Mouse (Mus musculus): Measurements from ENCODE around the gene Cept1. TPM values are rescaled to one million over a fixed set of nuclear protein-coding genes. Genes with fewer than 3 reads are reported as not detected.

Cept1 gene
- total and polyA plus RNA-seq, 3 experiments: 15.9 to 32.0 TPM; not detected in 1

GRCm38 (mm10) chr3:106522730-106523129 lies 24.9 kb downstream of the Cept1 start:
- no peaks in the 10 kb centered on the region for H3K9me3 ChIP-seq (replicated peaks; ENCODE audit: insufficient read depth, low read length)
- DNase-seq (ENCODE audit: low read depth, low spot score): no peak
- no peak overlapping the region for H3K9ac ChIP-seq (ENCODE audit: control insufficient read depth, low read depth, low read length, poor library complexity, severe bottlenecking)
- no peaks in the 10 kb centered on the region for H3K79me2 ChIP-seq (ENCODE audit: control insufficient read depth, insufficient read depth, low read length, poor library complexity)
- no peak overlapping the region for H3K27ac ChIP-seq (ENCODE audit: control insufficient read depth, low read depth, low read length)
- H3K36me3 ChIP-seq (ENCODE audit: control insufficient read depth in 1 of 2, insufficient read depth in 2 of 2, low read length in 2 of 2): no peaks in the 10 kb centered on the region
- H3K27me3 ChIP-seq (ENCODE audit: control insufficient read depth in 1 of 2, insufficient read depth in 2 of 2, low read length in 2 of 2): no peaks in the 10 kb centered on the region
- H3K4me3 ChIP-seq (ENCODE audit: control insufficient read depth in 1 of 2, insufficient read depth in 1 of 2, low read depth in 2 of 2, low read length in 2 of 2): no peak overlapping the region
- TF ChIP-seq MYC (IDR thresholded peaks at IDR 0.05; ENCODE audit: low read depth, low read length) (no peak), ZNF384 (IDR thresholded peaks at IDR 0.05; ENCODE audit: low read depth, low read length) (no peak), BHLHE40 (IDR thresholded peaks at IDR 0.05; ENCODE audit: borderline replicate concordance, low read depth, low read length) (no peak), RCOR1 (IDR thresholded peaks at IDR 0.05; ENCODE audit: low read depth, low read length) (no peak), UBTF (IDR thresholded peaks at IDR 0.05; ENCODE audit: borderline replicate concordance, insufficient read depth, low read depth, low read length) (no peak)
- H3K4me1 ChIP-seq (ENCODE audit: control insufficient read depth in 1 of 2, insufficient read depth in 2 of 2, low read length in 2 of 2): no peaks in the 10 kb centered on the region

- H3K9ac ChIP-seq (ENCODE audit: control insufficient read depth, low read depth, low read length, poor library complexity, severe bottlenecking): no peak overlapping the region
- H3K27ac ChIP-seq (ENCODE audit: control insufficient read depth, low read depth, low read length): no peak overlapping the region
- no peaks in the 10 kb centered on the region; a peak in 1 of 4 replicates for H3K4me1 ChIP-seq (ENCODE audit: control insufficient read depth in 1 of 2, insufficient read depth in 2 of 2, low read length in 2 of 2)
- H3K27me3 ChIP-seq (ENCODE audit: control insufficient read depth in 1 of 2, insufficient read depth in 2 of 2, low read length in 2 of 2): no peaks in the 10 kb centered on the region
- no peak for TF ChIP-seq POLR2A (IDR thresholded peaks at IDR 0.05; ENCODE audit: control insufficient read depth in 1 of 2, insufficient read depth in 1 of 2, low read depth in 1 of 2, low read length in 2 of 2, poor library complexity in 1 of 2)
- TF ChIP-seq CHD2 (IDR thresholded peaks at IDR 0.05; ENCODE audit: low read length): no peak
- no peak for TF ChIP-seq UBTF (IDR thresholded peaks at IDR 0.05; ENCODE audit: borderline replicate concordance, insufficient read depth, low read depth, low read length)
- TF ChIP-seq KAT2A (conservative IDR thresholded peaks at IDR 0.05; ENCODE audit: low read depth, low read length): no peak
- no peak for TF ChIP-seq JUND (IDR thresholded peaks at IDR 0.05; ENCODE audit: low read depth, low read length)
- no peak for TF ChIP-seq TAL1 (IDR thresholded peaks at IDR 0.05; ENCODE audit: low read length)
- no peak for TF ChIP-seq GABPA (IDR thresholded peaks at IDR 0.05; ENCODE audit: low read depth, low read length)
- H3K9me3 ChIP-seq (replicated peaks; ENCODE audit: insufficient read depth, low read length): no peaks in the 10 kb centered on the region
- H3K36me3 ChIP-seq (ENCODE audit: control insufficient read depth in 1 of 2, insufficient read depth in 2 of 2, low read length in 2 of 2): peaks cover 0 to 6% of the 10 kb centered on the region in 2 experiments; a peak in 3 of 4 replicates
- no peaks in the 10 kb centered on the region for H3K79me2 ChIP-seq (ENCODE audit: control insufficient read depth, insufficient read depth, low read length, poor library complexity)
- no peak overlapping the region for H3K4me3 ChIP-seq (ENCODE audit: control insufficient read depth in 1 of 2, insufficient read depth in 1 of 2, low read depth in 2 of 2, low read length in 2 of 2)
- DNase-seq (ENCODE audit: low read depth, low spot score): no peak
These were observed 32.6 kb downstream of the Cept1 start for GRCm38 (mm10) chr3:106515016-106515415.

GRCm38 (mm10) chr3:106510669-106511068 lies 36.9 kb downstream of the Cept1 start:
- H3K9ac ChIP-seq (ENCODE audit: control insufficient read depth, low read depth, low read length, poor library complexity, severe bottlenecking): no peak overlapping the region
- no peak overlapping the region for H3K27ac ChIP-seq (ENCODE audit: control insufficient read depth, low read depth, low read length)
- H3K4me3 ChIP-seq (ENCODE audit: control insufficient read depth in 1 of 2, insufficient read depth in 1 of 2, low read depth in 2 of 2, low read length in 2 of 2): no peak overlapping the region
- H3K79me2 ChIP-seq (ENCODE audit: control insufficient read depth, insufficient read depth, low read length, poor library complexity): no peaks in the 10 kb centered on the region
- H3K4me1 ChIP-seq (ENCODE audit: control insufficient read depth in 1 of 2, insufficient read depth in 2 of 2, low read length in 2 of 2): no peaks in the 10 kb centered on the region
- H3K9me3 ChIP-seq (replicated peaks; ENCODE audit: insufficient read depth, low read length): no peaks in the 10 kb centered on the region
- H3K27me3 ChIP-seq (ENCODE audit: control insufficient read depth in 1 of 2, insufficient read depth in 2 of 2, low read length in 2 of 2): no peaks in the 10 kb centered on the region
- no peak for DNase-seq (ENCODE audit: low read depth, low spot score)
- peaks cover 0 to 6% of the 10 kb centered on the region in 2 experiments; a peak in 2 of 4 replicates for H3K36me3 ChIP-seq (ENCODE audit: control insufficient read depth in 1 of 2, insufficient read depth in 2 of 2, low read length in 2 of 2)
- TF ChIP-seq MXI1 (IDR thresholded peaks at IDR 0.05; ENCODE audit: low read depth, low read length) (no peak), TBP (IDR thresholded peaks at IDR 0.05; ENCODE audit: low read depth, low read length) (no peak), POLR2AphosphoS5 (IDR thresholded peaks at IDR 0.05; ENCODE audit: borderline replicate concordance, low read depth, low read length) (no peak), USF2 (IDR thresholded peaks at IDR 0.05; ENCODE audit: borderline replicate concordance in 1 of 2, insufficient read depth in 1 of 2, low read depth in 1 of 2, low read length in 2 of 2) (no peak), EP300 (IDR thresholded peaks at IDR 0.05; ENCODE audit: low read depth in 1 of 2, low read length in 2 of 2) (no peak), ZNF384 (IDR thresholded peaks at IDR 0.05; ENCODE audit: low read depth, low read length) (no peak), ZKSCAN1 (IDR thresholded peaks at IDR 0.05; ENCODE audit: low read depth, low read length) (no peak), JUND (IDR thresholded peaks at IDR 0.05; ENCODE audit: low read depth, low read length) (no peak), RCOR1 (IDR thresholded peaks at IDR 0.05; ENCODE audit: low read depth, low read length) (no peak), TAL1 (IDR thresholded peaks at IDR 0.05; ENCODE audit: low read length) (no peak), MAX (IDR thresholded peaks at IDR 0.05; ENCODE audit: low read length) (no peak), ZC3H11A (IDR thresholded peaks at IDR 0.05; ENCODE audit: low read depth, low read length) (no peak), SMC3 (IDR thresholded peaks at IDR 0.05; ENCODE audit: low read depth, low read length) (no peak), GABPA (IDR thresholded peaks at IDR 0.05; ENCODE audit: low read depth, low read length) (no peak), UBTF (IDR thresholded peaks at IDR 0.05; ENCODE audit: borderline replicate concordance, insufficient read depth, low read depth, low read length) (no peak), GATA1 (IDR thresholded peaks at IDR 0.05; ENCODE audit: low read depth, low read length) (no peak), ZMIZ1 (IDR thresholded peaks at IDR 0.05; ENCODE audit: low read depth, low read length) (no peak), MEF2A (IDR thresholded peaks at IDR 0.05; ENCODE audit: extremely low read depth, insufficient replicate concordance, low read depth, low read length, poor library complexity, severe bottlenecking) (no peak), ETS1 (IDR thresholded peaks at IDR 0.05; ENCODE audit: low read depth, low read length) (no peak)

All from MEL (cell line).